Mouse (Mus musculus): ENCODE results near the gene Abcd4. TPM values are rescaled to one million over a fixed set of nuclear protein-coding genes. Genes with fewer than 3 reads are reported as not detected.
A peak's percentile ranks its signal among the peaks of the same experiment; 100 is the strongest.

The Abcd4 gene
- 1 to 10 TPM; 5.8 to 7.3 TPM for total RNA-seq (2021)

GRCm38 (mm10) chr12:84616977-84617630 is at the start of gene Abcd4:
TSS of gene Abcd4 (minus strand) at chr12:84617413.
- intact Hi-C loops (cut with DNase I) = no loop called here

GRCm38 (mm10) chr12:84653912-84654311 is 36.7 kb upstream of the Abcd4 start:
- intact Hi-C loops (cut with DNase I) = loop anchor here (1.0 kb wide), 1 partner anchor 101 kb away; no protein-coding TSS in a partner anchor

More at GRCm38 (mm10) chr12:84616977-84617630, at the start of gene Abcd4:
- DNase-seq = peak; percentile 95

GRCm38 (mm10) chr12:84650234-84650633 is 33.0 kb upstream of the Abcd4 start:
- no peak for DNase-seq
- intact Hi-C loops (cut with DNase I) = no loop called here

More at GRCm38 (mm10) chr12:84653912-84654311, 36.7 kb upstream of the Abcd4 start:
- peak; percentile 52 to 78 for DNase-seq

- no peak for DNase-seq
- intact Hi-C loops (cut with DNase I) = no loop called here
Observed at GRCm38 (mm10) chr12:84640654-84641053, 23.4 kb upstream of the Abcd4 start, which contains the start of gene Vrtn. TSS of gene Vrtn (plus strand) at chr12:84641019.

GRCm38 (mm10) chr12:84640253-84640652 is 23.0 kb upstream of the Abcd4 start:
- intact Hi-C loops (cut with DNase I) = no loop called here
- no peak for DNase-seq

GRCm38 (mm10) chr12:84631867-84632266 is 14.7 kb upstream of the Abcd4 start:
- intact Hi-C loops (cut with DNase I) = no loop called here
- no peak for DNase-seq

- intact Hi-C loops (cut with DNase I) = no loop called here
- no peak for DNase-seq
Observed at GRCm38 (mm10) chr12:84625116-84625515, 7.9 kb upstream of the Abcd4 start.

GRCm38 (mm10) chr12:84624601-84625000 is 7.4 kb upstream of the Abcd4 start:
- intact Hi-C loops (cut with DNase I) = no loop called here
- DNase-seq = no peak

GRCm38 (mm10) chr12:84620975-84621374 is 3.8 kb upstream of the Abcd4 start:
- no peak for DNase-seq
- intact Hi-C loops (cut with DNase I) = no loop called here

GRCm38 (mm10) chr12:84617663-84618062 is 450 bp upstream of the Abcd4 start:
- no peak for DNase-seq
- intact Hi-C loops (cut with DNase I) = no loop called here

- intact Hi-C loops (cut with DNase I) = no loop called here
- DNase-seq = no peak
Observed at GRCm38 (mm10) chr12:84614524-84614923, 2.7 kb downstream of the Abcd4 start.

- no peak for DNase-seq
- intact Hi-C loops (cut with DNase I) = no loop called here
Observed at GRCm38 (mm10) chr12:84614001-84614400, 3.2 kb downstream of the Abcd4 start.

GRCm38 (mm10) chr12:84612518-84612917 is 4.7 kb downstream of the Abcd4 start:
- intact Hi-C loops (cut with DNase I) = no loop called here
- no peak for DNase-seq

GRCm38 (mm10) chr12:84611718-84612117 is 5.5 kb downstream of the Abcd4 start:
- intact Hi-C loops (cut with DNase I) = no loop called here
- DNase-seq = no peak

GRCm38 (mm10) chr12:84605860-84606259 is 11.4 kb downstream of the Abcd4 start:
- intact Hi-C loops (cut with DNase I) = no loop called here
- DNase-seq = no peak

- intact Hi-C loops (cut with DNase I) = no loop called here
- DNase-seq = no peak
Observed at GRCm38 (mm10) chr12:84604001-84604400, 13.2 kb downstream of the Abcd4 start.

- no peak for DNase-seq
- intact Hi-C loops (cut with DNase I) = no loop called here
Observed at GRCm38 (mm10) chr12:84598324-84598723, 18.9 kb downstream of the Abcd4 start.

GRCm38 (mm10) chr12:84589825-84590761 is 27.1 kb downstream of the Abcd4 start:
- intact Hi-C loops (cut with DNase I) = loop anchor here (1.0 to 2.0 kb wide), 2 partner anchors 43 to 122 kb away; no protein-coding TSS in a partner anchor
- DNase-seq = peak; percentile 91 to 96

GRCm38 (mm10) chr12:84581285-84581684 is 35.9 kb downstream of the Abcd4 start:
- intact Hi-C loops (cut with DNase I) = no loop called here
- DNase-seq = no peak

GRCm38 (mm10) chr12:84578440-84578770 is 38.8 kb downstream of the Abcd4 start:
- intact Hi-C loops (cut with DNase I) = no loop called here
- no peak for DNase-seq

- DNase-seq = no peak
- intact Hi-C loops (cut with DNase I) = no loop called here
Observed at GRCm38 (mm10) chr12:84577768-84578439, 39.3 kb downstream of the Abcd4 start.
